ENCODE assay signal across 8 mouse cellular contexts in genomic region chr11:69834001-69834549, GRCm38 (mm10). TPM values are rescaled to one million over a fixed set of nuclear protein-coding genes. Genes with fewer than 3 reads are reported as not detected.
DNase-seq lines count a peak whose midpoint lies in the region; ATAC-seq and TF ChIP-seq lines count a peak whose summit lies in the region.

No protein-coding gene starts in this region.

- H3K4me2 ChIP-seq in forebrain, embryonic 16.5 days (ENCODE audit: low read length): peak overlapping the region; percentile 93
- H3K4me2 ChIP-seq in midbrain, embryonic 14.5 days (ENCODE audit: low read length): peak overlapping the region; percentile 99

- H3K9ac ChIP-seq in forebrain, embryonic 16.5 days (replicated peaks; ENCODE audit: low read depth, low read length): peak overlapping the region; percentile 92
- H3K9ac ChIP-seq in midbrain, embryonic 14.5 days (replicated peaks; ENCODE audit: low read length): peak overlapping the region; percentile 95

- 4% methylated on average over 45 of the region's 48 CpGs for WGBS in forebrain, embryonic 16.5 days
- 7% methylated on average over 40 of the region's 48 CpGs for WGBS in limb, embryonic 10.5 days
- WGBS in midbrain, embryonic 14.5 days: 5% methylated on average over 47 of the region's 48 CpGs

- no peak for DNase-seq in layer of hippocampus, adult 2 months (ENCODE audit: low spot score in 2 of 2)
- no peak for DNase-seq in layer of hippocampus, adult 8-10 months (ENCODE audit: low spot score in 2 of 2)
- DNase-seq in adrenal gland, postnatal 36 days: peak; percentile 53 to 60
- DNase-seq in limb, embryonic 10.5 days (ENCODE audit: low spot score): peak; percentile 56
- DNase-seq in midbrain, embryonic 14.5 days: peak; percentile 71
- peak; percentile 65 for DNase-seq in testis, postnatal 14 days (ENCODE audit: low spot score)
- DNase-seq in frontal cortex, postnatal 10 days (ENCODE audit: low spot score in 2 of 2): no peak

- no peak for TF ChIP-seq CTCF in layer of hippocampus, adult 2 months (conservative IDR thresholded peaks at IDR 0.05)

- H3K4me3 ChIP-seq in layer of hippocampus, adult 2 months: peak overlapping the region; percentile 79
- H3K4me3 ChIP-seq in forebrain, embryonic 16.5 days (replicated peaks; ENCODE audit: low read length): peak overlapping the region; percentile 79
- peak overlapping the region; percentile 72 for H3K4me3 ChIP-seq in limb, embryonic 10.5 days
- H3K4me3 ChIP-seq in midbrain, embryonic 14.5 days (replicated peaks; ENCODE audit: low read depth, low read length): peak overlapping the region; percentile 94

- H3K4me1 ChIP-seq in forebrain, embryonic 16.5 days (replicated peaks; ENCODE audit: control insufficient read depth, insufficient read depth, low read length): peaks cover 35% of the 10 kb centered on the region
- H3K4me1 ChIP-seq in limb, embryonic 10.5 days: peaks cover 60% of the 10 kb centered on the region
- peaks cover 30% of the 10 kb centered on the region for H3K4me1 ChIP-seq in midbrain, embryonic 14.5 days (ENCODE audit: control insufficient read depth, insufficient read depth, low read length)

- no peaks in the 10 kb centered on the region for H3K9me3 ChIP-seq in forebrain, embryonic 16.5 days (ENCODE audit: control insufficient read depth, low read length)
- H3K9me3 ChIP-seq in limb, embryonic 10.5 days (replicated peaks): no peaks in the 10 kb centered on the region
- H3K9me3 ChIP-seq in midbrain, embryonic 14.5 days (ENCODE audit: control insufficient read depth, low read length): no peaks in the 10 kb centered on the region

- no peaks in the 10 kb centered on the region for H3K27me3 ChIP-seq in forebrain, embryonic 16.5 days (replicated peaks; ENCODE audit: control insufficient read depth, insufficient read depth, low read length)
- H3K27me3 ChIP-seq in limb, embryonic 10.5 days (ENCODE audit: low read depth, poor library complexity, severe bottlenecking): peaks cover 53% of the 10 kb centered on the region
- H3K27me3 ChIP-seq in midbrain, embryonic 14.5 days (ENCODE audit: control insufficient read depth, insufficient read depth, low read length): no peaks in the 10 kb centered on the region

- no peak for ATAC-seq in forebrain, embryonic 16.5 days
- ATAC-seq in midbrain, embryonic 14.5 days (ENCODE audit: low FRiP score, low TSS enrichment): no peak

- H3K36me3 ChIP-seq in forebrain, embryonic 16.5 days (ENCODE audit: control insufficient read depth, insufficient read depth): peaks cover 7% of the 10 kb centered on the region; the same call in 1 of the 2 replicates
- peaks cover 21% of the 10 kb centered on the region for H3K36me3 ChIP-seq in limb, embryonic 10.5 days
- peaks cover 41% of the 10 kb centered on the region for H3K36me3 ChIP-seq in midbrain, embryonic 14.5 days (ENCODE audit: control insufficient read depth, insufficient read depth, low read length)

- peak overlapping the region; percentile 53; the same call in 1 of the 2 replicates for H3K27ac ChIP-seq in layer of hippocampus, adult 2 months
- H3K27ac ChIP-seq in forebrain, embryonic 16.5 days (ENCODE audit: low read length): peak overlapping the region; percentile 23
- H3K27ac ChIP-seq in limb, embryonic 10.5 days: peak overlapping the region; percentile 80
- H3K27ac ChIP-seq in midbrain, embryonic 14.5 days (replicated peaks; ENCODE audit: low read depth, low read length): peak overlapping the region; percentile 96

RNA-seq across cellular contexts. Expression of gene Nlgn2, which starts 3.5 kb away (rescaled TPM):
- total RNA-seq in layer of hippocampus, adult 2 months (2021): 100 to 1,000 TPM; 197 to 201 TPM
- 100 to 1,000 TPM; 189 to 200 (median 199) TPM for total RNA-seq in layer of hippocampus, adult 8-10 months (2022)
- total RNA-seq in adrenal gland, postnatal 36 days (2021): 10 to 100 TPM; 14.4 to 22.3 TPM
- 18.7 and 22.8 TPM in 2 replicates for polyA plus RNA-seq in forebrain, embryonic 16.5 days (2015; fragmentation: Nextera tagmentation; extraction: Ambion mirVana)
- polyA plus RNA-seq in limb, embryonic 10.5 days (2016; fragmentation: Nextera tagmentation; extraction: Ambion mirVana): 2.2 and 3.5 TPM in 2 replicates
- 25.1 and 32.4 TPM in 2 replicates for polyA plus RNA-seq in midbrain, embryonic 14.5 days (2014; fragmentation: Nextera tagmentation; extraction: Ambion mirVana)

RNA-seq across cellular contexts. Expression of gene Tmem256, which starts 4.2 kb away (rescaled TPM):
- 100 to 1,000 TPM; 113 to 114 TPM for total RNA-seq in layer of hippocampus, adult 2 months (2021)
- 100 to 1,000 TPM; 113 to 131 (median 121) TPM for total RNA-seq in layer of hippocampus, adult 8-10 months (2022)
- total RNA-seq in adrenal gland, postnatal 36 days (2021): 100 to 1,000 TPM; 144 to 166 TPM
- 254 and 272 TPM in 2 replicates for polyA plus RNA-seq in forebrain, embryonic 16.5 days (2015; fragmentation: Nextera tagmentation; extraction: Ambion mirVana)
- polyA plus RNA-seq in limb, embryonic 10.5 days (2016; fragmentation: Nextera tagmentation; extraction: Ambion mirVana): 269 and 280 TPM in 2 replicates
- 313 and 417 TPM in 2 replicates for polyA plus RNA-seq in midbrain, embryonic 14.5 days (2014; fragmentation: Nextera tagmentation; extraction: Ambion mirVana)

RNA-seq across cellular contexts. Expression of gene Spem1, which starts 12.1 kb away (rescaled TPM):
- under 1 TPM; 0.34 to 0.49 TPM for total RNA-seq in layer of hippocampus, adult 2 months (2021)
- under 1 TPM in 2 of 4 experiments, not detected in 2; 0.31 to 0.75 TPM for total RNA-seq in layer of hippocampus, adult 8-10 months (2022)
- total RNA-seq in adrenal gland, postnatal 36 days (2021): not detected
- polyA plus RNA-seq in forebrain, embryonic 16.5 days (2015; fragmentation: Nextera tagmentation; extraction: Ambion mirVana): 0.72 and 0.75 TPM in 2 replicates
- not detected in 2 replicates for polyA plus RNA-seq in limb, embryonic 10.5 days (2016; fragmentation: Nextera tagmentation; extraction: Ambion mirVana)
- polyA plus RNA-seq in midbrain, embryonic 14.5 days (2014; fragmentation: Nextera tagmentation; extraction: Ambion mirVana): 0.49 and 0.85 TPM in 2 replicates

RNA-seq across cellular contexts. Expression of gene Plscr3, which starts 12.1 kb away (rescaled TPM):
- 10 to 100 TPM; 17.1 to 19.8 TPM for total RNA-seq in layer of hippocampus, adult 2 months (2021)
- 10 to 100 TPM; 17.1 to 21.8 (median 20.0) TPM for total RNA-seq in layer of hippocampus, adult 8-10 months (2022)
- total RNA-seq in adrenal gland, postnatal 36 days (2021): 10 to 100 TPM; 49.3 to 50.4 TPM
- 55.0 and 57.7 TPM in 2 replicates for polyA plus RNA-seq in forebrain, embryonic 16.5 days (2015; fragmentation: Nextera tagmentation; extraction: Ambion mirVana)
- polyA plus RNA-seq in limb, embryonic 10.5 days (2016; fragmentation: Nextera tagmentation; extraction: Ambion mirVana): 96.7 and 117 TPM in 2 replicates
- polyA plus RNA-seq in midbrain, embryonic 14.5 days (2014; fragmentation: Nextera tagmentation; extraction: Ambion mirVana): 41.3 and 51.9 TPM in 2 replicates

RNA-seq across cellular contexts. Expression of gene Spem2, which starts 15.8 kb away (rescaled TPM):
- total RNA-seq in layer of hippocampus, adult 2 months (2021): not detected
- not detected for total RNA-seq in layer of hippocampus, adult 8-10 months (2022)
- not detected for total RNA-seq in adrenal gland, postnatal 36 days (2021)
- polyA plus RNA-seq in forebrain, embryonic 16.5 days (2015; fragmentation: Nextera tagmentation; extraction: Ambion mirVana): not detected in 2 replicates
- polyA plus RNA-seq in limb, embryonic 10.5 days (2016; fragmentation: Nextera tagmentation; extraction: Ambion mirVana): not detected in 2 replicates
- not detected in 2 replicates for polyA plus RNA-seq in midbrain, embryonic 14.5 days (2014; fragmentation: Nextera tagmentation; extraction: Ambion mirVana)

Comparison
In these comparisons a context has a peak if more than half of its experiments do, and no peak if none do; other contexts are left out.
1. DNase-seq: peak in adrenal gland, postnatal 36 days (2 of 2), limb, embryonic 10.5 days (single experiment), midbrain, embryonic 14.5 days (single experiment) and testis, postnatal 14 days (single experiment); none in layer of hippocampus, adult 2 months (0 of 2), layer of hippocampus, adult 8-10 months (0 of 2) and frontal cortex, postnatal 10 days (0 of 2).
2. H3K27ac ChIP-seq: peak in every context shown above with its lines; median percentile 96 in midbrain, embryonic 14.5 days; 80 in limb, embryonic 10.5 days; 53 in layer of hippocampus, adult 2 months; 23 in forebrain, embryonic 16.5 days.
3. RNA of gene Nlgn2, which starts 3.5 kb away (total RNA-seq): 197 to 201 TPM in layer of hippocampus, adult 2 months and 189 to 200 TPM in layer of hippocampus, adult 8-10 months; 14.4 to 22.3 TPM in adrenal gland, postnatal 36 days; every median in the first group is over 4 times any median in the second.
4. Peak in every context shown above with its lines, with median percentiles within 50 percentile points of each other: H3K4me3 ChIP-seq.